Mouse (Mus musculus) lung, postnatal 36 days (tissue): Measurements from ENCODE around the gene AA986860.

Source experiments
- DNase-seq: peaks from one replicate; pipeline ENCODE4 v3.0.0; 2022; ENCODE audit warnings: mixed read lengths

The AA986860 gene

GRCm38 (mm10) chr1:130731741-130732337, at the start of gene AA986860:
AA986860 (plus strand) TSS chr1:130731976.
- DNase-seq, result peak; percentile 71

- no peak for DNase-seq
These were observed 47.9 kb upstream of the AA986860 start for GRCm38 (mm10) chr1:130683905-130684304.

- DNase-seq, result no peak
These were observed 33.2 kb upstream of the AA986860 start for GRCm38 (mm10) chr1:130698601-130699000.

GRCm38 (mm10) chr1:130699937-130700633, 31.7 kb upstream of the AA986860 start:
- peak; percentile 87 for DNase-seq

- DNase-seq, result no peak
These were observed 29.8 kb upstream of the AA986860 start for GRCm38 (mm10) chr1:130701976-130702375.

- DNase-seq, result peak; percentile 79
These were observed 28.2 kb upstream of the AA986860 start for GRCm38 (mm10) chr1:130703613-130704012.

- DNase-seq, result no peak
These were observed 21.3 kb upstream of the AA986860 start for GRCm38 (mm10) chr1:130710283-130711080.

GRCm38 (mm10) chr1:130714046-130714445, 17.7 kb upstream of the AA986860 start:
- no peak for DNase-seq

GRCm38 (mm10) chr1:130715561-130716217, 16.1 kb upstream of the AA986860 start, which contains the start of gene Gm29427:
Gm29427 (minus strand) TSS chr1:130715799.
- DNase-seq, result peak; percentile 96

- peak; percentile 19 for DNase-seq
These were observed 15.6 kb upstream of the AA986860 start for GRCm38 (mm10) chr1:130716218-130716512.

GRCm38 (mm10) chr1:130716513-130717290, 15.1 kb upstream of the AA986860 start:
- peak; percentile 44 for DNase-seq

GRCm38 (mm10) chr1:130717291-130717871, 14.4 kb upstream of the AA986860 start, which contains the start of gene Yod1:
Yod1 (plus strand) TSS chr1:130717327.
- peak; percentile 88 for DNase-seq

- no peak for DNase-seq
These were observed 7.6 kb upstream of the AA986860 start for GRCm38 (mm10) chr1:130724206-130724605.

- DNase-seq, result no peak
These were observed 5.4 kb upstream of the AA986860 start for GRCm38 (mm10) chr1:130726396-130726795.

- no peak for DNase-seq
These were observed 3.7 kb upstream of the AA986860 start for GRCm38 (mm10) chr1:130728070-130728469.

- no peak for DNase-seq
These were observed 3.1 kb upstream of the AA986860 start for GRCm38 (mm10) chr1:130728708-130729107.

GRCm38 (mm10) chr1:130729153-130729552, 2.6 kb upstream of the AA986860 start, which contains the start of gene Pfkfb2:
Pfkfb2 (minus strand) TSS chr1:130729253.
- no peak for DNase-seq

GRCm38 (mm10) chr1:130732706-130733658, 1.2 kb downstream of the AA986860 start:
- DNase-seq, result no peak

- DNase-seq, result peak; percentile 82
These were observed 1.9 kb downstream of the AA986860 start for GRCm38 (mm10) chr1:130733671-130734070.

- peak; percentile 32 for DNase-seq
These were observed 2.7 kb downstream of the AA986860 start for GRCm38 (mm10) chr1:130734452-130734851.

GRCm38 (mm10) chr1:130734852-130735251, 3.1 kb downstream of the AA986860 start:
- DNase-seq, result no peak
